Mouse (Mus musculus) lung, postnatal 0 days (tissue): ENCODE measurements around the gene Gm20708.

Source experiments
- CTCF ChIP-seq: IDR thresholded peaks from 2 replicates; pipeline ENCODE4 v1.5.1; 2016; ENCODE audit warnings: antibody characterized with exemption, mild to moderate bottlenecking
- EP300 ChIP-seq: IDR thresholded peaks from 2 replicates; pipeline ENCODE4 v1.6.1; 2016; ENCODE audit warnings: antibody characterized with exemption, mild to moderate bottlenecking, control low read depth

- TF ChIP-seq EP300 (no peak), CTCF (no peak)
These were observed 11.8 kb upstream of the Gm20708 start, which contains the start of gene 6030468B19Rik for GRCm38 (mm10) chr11:117797511-117798159.
